Mouse (Mus musculus): ENCODE measurements around the gene Bex4. TPM values are rescaled to one million over a fixed set of nuclear protein-coding genes. Genes with fewer than 3 reads are reported as not detected.

Gene Bex4
- 1.4 TPM for polyA plus RNA-seq (2014; fragmentation: Illumina TruSeq; extraction: RNeasy Lipid Tissue Mini Kit (QIAGEN cat#74804); ENCODE audit: low read depth, low replicate concordance)

DNA sequence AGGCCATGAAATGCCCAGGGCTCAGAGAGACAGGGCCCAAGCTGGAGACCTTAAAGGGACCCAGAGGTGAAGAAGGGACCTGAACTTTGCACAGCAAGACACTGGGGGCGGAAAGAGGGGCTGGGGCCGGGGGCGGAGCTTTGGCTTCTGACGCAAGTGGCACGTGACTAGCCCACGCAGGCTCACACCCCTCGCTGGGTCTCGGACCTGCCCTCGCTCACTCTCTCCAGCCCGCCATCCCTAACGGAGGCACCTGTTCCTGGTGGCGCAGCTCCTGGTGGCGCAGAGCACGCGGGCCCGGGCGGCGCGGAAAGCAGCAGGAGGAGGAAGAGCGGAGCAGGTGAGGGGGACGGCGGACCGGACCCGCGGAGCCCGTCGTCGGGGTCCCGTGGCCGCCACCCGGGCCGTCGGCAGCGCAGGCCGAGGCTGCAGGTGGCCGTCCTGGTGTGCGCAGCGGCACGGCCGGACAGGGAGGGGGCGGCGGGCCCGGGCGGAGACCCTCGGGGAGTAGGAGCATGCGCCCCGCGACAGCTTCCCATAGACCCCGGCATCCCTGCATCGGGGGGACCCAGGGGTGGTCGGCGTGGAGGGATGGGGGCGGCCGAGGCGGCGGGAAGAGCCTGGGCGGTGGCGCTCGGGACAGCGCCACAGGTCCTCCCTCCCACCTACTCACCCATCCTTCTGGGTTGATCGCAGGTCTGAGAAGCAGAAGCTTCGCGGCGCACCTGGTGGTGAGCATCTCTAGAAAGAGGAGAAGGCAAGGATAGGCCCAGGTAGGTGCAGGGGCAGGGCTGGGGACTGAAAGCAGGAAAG, at the start of gene Bex4:
Bex4 (plus strand) TSS at position 170 of the 813 bp plus-strand sequence.

GRCm38 (mm10) chrX:136172118-136172551, 33.3 kb downstream of the Bex4 start, which contains the start of gene Tceal8:
Tceal8 (minus strand) TSS chrX:136172342.

Other genes starting within 250 kb of the Bex4 start
- not detected for gene Arxes2, start 145.2 kb upstream of the Bex4 start, polyA plus RNA-seq (2014; fragmentation: Illumina TruSeq; extraction: RNeasy Lipid Tissue Mini Kit (QIAGEN cat#74804); ENCODE audit: low read depth, low replicate concordance)
- not detected for gene Arxes1, start 105.6 kb upstream of the Bex4 start, polyA plus RNA-seq (2014; fragmentation: Illumina TruSeq; extraction: RNeasy Lipid Tissue Mini Kit (QIAGEN cat#74804); ENCODE audit: low read depth, low replicate concordance)
- gene Bex2, start 70.8 kb upstream of the Bex4 start, polyA plus RNA-seq (2014; fragmentation: Illumina TruSeq; extraction: RNeasy Lipid Tissue Mini Kit (QIAGEN cat#74804); ENCODE audit: low read depth, low replicate concordance), result not detected
- gene Nxf3, start 53.7 kb upstream of the Bex4 start, polyA plus RNA-seq (2014; fragmentation: Illumina TruSeq; extraction: RNeasy Lipid Tissue Mini Kit (QIAGEN cat#74804); ENCODE audit: low read depth, low replicate concordance), result not detected
- 95.9 TPM for gene Tceal8, start 33.3 kb downstream of the Bex4 start, polyA plus RNA-seq (2014; fragmentation: Illumina TruSeq; extraction: RNeasy Lipid Tissue Mini Kit (QIAGEN cat#74804); ENCODE audit: low read depth, low replicate concordance)
- gene Tceal5, start 64.9 kb downstream of the Bex4 start, polyA plus RNA-seq (2014; fragmentation: Illumina TruSeq; extraction: RNeasy Lipid Tissue Mini Kit (QIAGEN cat#74804); ENCODE audit: low read depth, low replicate concordance), result not detected
- not detected for gene Tceal7, start 75.8 kb downstream of the Bex4 start, polyA plus RNA-seq (2014; fragmentation: Illumina TruSeq; extraction: RNeasy Lipid Tissue Mini Kit (QIAGEN cat#74804); ENCODE audit: low read depth, low replicate concordance)
- not detected for gene Bex1, start 76.5 kb downstream of the Bex4 start, polyA plus RNA-seq (2014; fragmentation: Illumina TruSeq; extraction: RNeasy Lipid Tissue Mini Kit (QIAGEN cat#74804); ENCODE audit: low read depth, low replicate concordance)
- gene Tceal9, start 106.1 kb downstream of the Bex4 start, polyA plus RNA-seq (2014; fragmentation: Illumina TruSeq; extraction: RNeasy Lipid Tissue Mini Kit (QIAGEN cat#74804); ENCODE audit: low read depth, low replicate concordance), result 47.5 TPM
- not detected for gene Bex3, start 131.3 kb downstream of the Bex4 start, polyA plus RNA-seq (2014; fragmentation: Illumina TruSeq; extraction: RNeasy Lipid Tissue Mini Kit (QIAGEN cat#74804); ENCODE audit: low read depth, low replicate concordance)

All from liver, adult 10 weeks (tissue).